Mouse (Mus musculus): ENCODE data around the gene Mlycd. TPM values are rescaled to one million over a fixed set of nuclear protein-coding genes. Genes with fewer than 3 reads are reported as not detected.

Gene Mlycd
- polyA plus RNA-seq, 1 experiment from 2014 or later: 9.4 TPM

- no peak overlapping the region for H3K27ac ChIP-seq
- no peaks in the 10 kb centered on the region for H3K36me3 ChIP-seq (ENCODE audit: inconsistent target)
- H3K79me2 ChIP-seq (ENCODE audit: inconsistent target): peaks cover 5% of the 10 kb centered on the region
- no peak overlapping the region for H3K4me3 ChIP-seq (ENCODE audit: inconsistent target)
- 86% methylated on average over 3 of the region's 3 CpGs for WGBS (ENCODE audit: missing documents)
Observed at GRCm38 (mm10) chr8:119432372-119432771, 37.7 kb downstream of the Mlycd start.

- Histone ChIP-seq H3K4me3 (ENCODE audit: inconsistent target) (no peak within 1 kb of the TSS), H3K79me2 (ENCODE audit: inconsistent target) (peaks cover 18% of the 10 kb centered on the region), H3K36me3 (ENCODE audit: inconsistent target) (no peaks in the 10 kb centered on the region), H3K27ac (no peak within 1 kb of the TSS)
- WGBS (ENCODE audit: missing documents): 97% methylated on average over 13 of the region's 13 CpGs
Observed at GRCm38 (mm10) chr8:119433582-119434174, 39.0 kb downstream of the Mlycd start, which contains the start of gene Osgin1. Osgin1 (plus strand) TSS chr8:119434124.

GRCm38 (mm10) chr8:119434569-119434968 is 39.9 kb downstream of the Mlycd start:
- WGBS (ENCODE audit: missing documents): 97% methylated on average over 6 of the region's 6 CpGs
- Histone ChIP-seq H3K36me3 (ENCODE audit: inconsistent target) (no peaks in the 10 kb centered on the region), H3K79me2 (ENCODE audit: inconsistent target) (peaks cover 27% of the 10 kb centered on the region), H3K4me3 (ENCODE audit: inconsistent target) (no peak overlapping the region), H3K27ac (no peak overlapping the region)

GRCm38 (mm10) chr8:119435527-119435926 is 40.8 kb downstream of the Mlycd start:
- 90% methylated on average over 7 of the region's 7 CpGs for WGBS (ENCODE audit: missing documents)
- H3K36me3 ChIP-seq (ENCODE audit: inconsistent target): no peaks in the 10 kb centered on the region
- no peak overlapping the region for H3K4me3 ChIP-seq (ENCODE audit: inconsistent target)
- peak overlapping the region; percentile 88; the same call in 1 of the 2 replicates for H3K27ac ChIP-seq
- H3K79me2 ChIP-seq (ENCODE audit: inconsistent target): peaks cover 27% of the 10 kb centered on the region

DNA sequence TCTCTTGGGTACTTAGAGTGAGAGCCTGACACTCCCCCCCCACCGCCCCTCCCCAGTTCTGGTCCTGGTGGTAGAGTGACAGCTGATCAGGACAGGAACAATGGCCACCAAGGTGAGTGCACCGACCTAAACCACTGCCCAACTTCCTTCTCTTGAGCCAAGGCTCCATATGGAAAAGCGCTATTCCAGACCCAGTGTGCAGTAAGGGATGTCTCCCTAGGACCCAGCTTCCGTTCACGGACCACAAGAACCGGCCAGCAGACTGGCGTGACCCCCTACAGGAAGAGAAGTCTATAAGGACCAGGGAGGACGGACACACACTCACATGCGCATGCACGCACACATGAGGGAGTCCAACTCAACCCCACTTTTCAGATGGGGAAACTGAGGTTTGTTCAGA is 41.7 kb downstream of the Mlycd start:
- Histone ChIP-seq H3K4me3 (ENCODE audit: inconsistent target) (no peak overlapping the region; the same call in 1 of the 2 replicates), H3K36me3 (ENCODE audit: inconsistent target) (no peaks in the 10 kb centered on the region), H3K79me2 (ENCODE audit: inconsistent target) (peaks cover 27% of the 10 kb centered on the region), H3K27ac (peak overlapping the region; percentile 88)
- 55% methylated on average over 10 of the region's 10 CpGs for WGBS (ENCODE audit: missing documents)

DNA sequence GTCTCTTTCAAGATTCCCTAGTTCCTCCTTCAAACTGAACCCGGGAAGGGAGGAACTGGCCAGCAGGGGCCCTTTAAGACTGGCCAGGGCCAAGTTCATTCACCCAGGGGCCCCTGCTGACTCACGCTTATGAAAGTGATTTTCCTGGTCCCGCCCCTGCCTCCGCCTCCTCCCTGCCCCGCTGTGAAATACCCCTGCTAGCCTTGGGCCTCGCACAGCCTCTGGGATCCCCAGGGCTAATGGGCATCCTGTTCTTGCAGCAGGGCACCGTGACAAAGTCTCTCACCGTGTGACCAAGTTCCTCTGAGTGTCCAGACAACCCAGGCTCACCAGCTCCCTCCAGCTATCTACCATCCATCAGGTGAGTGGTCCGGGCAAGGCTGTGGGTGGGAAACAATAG is 42.3 kb downstream of the Mlycd start:
- H3K4me3 ChIP-seq (ENCODE audit: inconsistent target): peak overlapping the region; percentile 69
- under 1% methylated on average over 9 of the region's 9 CpGs for WGBS (ENCODE audit: missing documents)
- peaks cover 27% of the 10 kb centered on the region for H3K79me2 ChIP-seq (ENCODE audit: inconsistent target)
- peak overlapping the region; percentile 88 for H3K27ac ChIP-seq
- no peaks in the 10 kb centered on the region for H3K36me3 ChIP-seq (ENCODE audit: inconsistent target)

GRCm38 (mm10) chr8:119437506-119437905 is 42.8 kb downstream of the Mlycd start:
- WGBS (ENCODE audit: missing documents): 30% methylated on average over 11 of the region's 11 CpGs
- peak overlapping the region; percentile 88 for H3K27ac ChIP-seq
- H3K4me3 ChIP-seq (ENCODE audit: inconsistent target): peak overlapping the region; percentile 69
- H3K36me3 ChIP-seq (ENCODE audit: inconsistent target): peaks cover under 1% of the 10 kb centered on the region
- peaks cover 27% of the 10 kb centered on the region for H3K79me2 ChIP-seq (ENCODE audit: inconsistent target)

DNA sequence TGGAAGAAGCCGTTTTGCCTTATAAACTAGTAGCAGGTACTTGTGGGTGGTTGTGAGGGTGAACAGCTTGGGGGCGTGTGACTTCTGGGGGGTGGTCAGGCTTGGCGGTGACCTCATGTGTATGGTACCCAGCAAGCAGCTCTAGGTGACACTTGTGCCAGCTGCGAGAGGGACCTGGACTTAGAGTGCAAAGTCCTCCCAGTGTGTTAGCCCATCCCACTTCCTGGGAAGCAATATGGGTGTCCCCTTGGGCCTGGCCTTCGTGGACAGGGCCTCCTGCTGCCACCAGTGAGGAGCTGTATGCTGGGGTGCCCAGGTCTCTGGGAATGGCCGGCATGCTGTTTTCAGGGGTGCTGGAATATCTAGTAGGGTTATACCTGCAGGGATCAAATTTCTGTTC is 44.2 kb downstream of the Mlycd start:
- Histone ChIP-seq H3K36me3 (ENCODE audit: inconsistent target) (peaks cover 14% of the 10 kb centered on the region), H3K4me3 (ENCODE audit: inconsistent target) (no peak overlapping the region), H3K79me2 (ENCODE audit: inconsistent target) (peaks cover 27% of the 10 kb centered on the region), H3K27ac (no peak overlapping the region)
- WGBS (ENCODE audit: missing documents): 80% methylated on average over 6 of the region's 6 CpGs

DNA sequence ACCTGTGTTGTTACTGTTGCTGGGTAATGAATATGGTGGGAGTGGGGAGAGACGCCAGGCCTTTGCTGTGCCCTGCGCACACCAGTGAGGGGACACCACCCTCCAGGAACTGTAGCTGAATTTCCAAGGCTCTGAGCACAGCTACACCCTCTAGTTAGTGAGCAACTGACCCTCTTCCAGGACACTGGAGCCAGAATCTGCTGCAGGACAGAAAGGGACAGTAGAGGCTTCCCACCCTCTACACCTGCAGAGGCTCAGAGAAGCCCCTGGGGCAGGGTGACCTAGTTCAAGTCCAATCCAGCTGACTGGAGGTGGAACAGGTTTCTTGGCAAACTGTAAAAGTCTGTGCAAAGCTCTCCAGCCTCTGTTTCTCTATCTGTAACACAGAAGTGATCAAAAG is 44.7 kb downstream of the Mlycd start:
- Histone ChIP-seq H3K27ac (no peak overlapping the region), H3K36me3 (ENCODE audit: inconsistent target) (peaks cover 20% of the 10 kb centered on the region), H3K4me3 (ENCODE audit: inconsistent target) (no peak overlapping the region), H3K79me2 (ENCODE audit: inconsistent target) (peaks cover 27% of the 10 kb centered on the region)
- 100% methylated on average over 2 of the region's 2 CpGs for WGBS (ENCODE audit: missing documents)

DNA sequence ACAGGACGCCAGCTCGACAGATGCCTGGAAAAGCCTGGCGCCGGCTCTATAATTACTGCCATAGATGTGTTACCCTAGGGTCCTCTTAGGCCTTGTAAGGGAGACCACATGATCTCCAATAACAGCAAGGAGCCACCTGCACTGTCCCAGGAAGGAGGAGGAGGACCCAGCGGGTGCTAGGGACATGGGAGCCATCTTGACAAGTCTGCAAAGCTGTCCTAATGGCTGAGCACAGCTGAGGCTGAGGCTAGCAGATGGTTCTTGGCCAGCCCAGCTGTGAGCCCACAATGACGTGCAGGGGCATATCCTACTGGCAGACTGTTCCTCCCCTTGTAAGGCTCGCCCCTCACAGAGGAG is 45.2 kb downstream of the Mlycd start:
- Histone ChIP-seq H3K36me3 (ENCODE audit: inconsistent target) (peaks cover 24% of the 10 kb centered on the region), H3K4me3 (ENCODE audit: inconsistent target) (no peak overlapping the region), H3K27ac (peak overlapping the region; percentile 8; the same call in 1 of the 2 replicates), H3K79me2 (ENCODE audit: inconsistent target) (peaks cover 27% of the 10 kb centered on the region)
- WGBS (ENCODE audit: missing documents): 93% methylated on average over 7 of the region's 7 CpGs

- H3K79me2 ChIP-seq (ENCODE audit: inconsistent target): peaks cover 27% of the 10 kb centered on the region
- 35% methylated on average over 16 of the region's 16 CpGs for WGBS (ENCODE audit: missing documents)
Observed at GRCm38 (mm10) chr8:119440250-119440951, 45.7 kb downstream of the Mlycd start.

GRCm38 (mm10) chr8:119440952-119441270 is 46.2 kb downstream of the Mlycd start:
- Histone ChIP-seq H3K4me3 (ENCODE audit: inconsistent target) (no peak overlapping the region), H3K79me2 (ENCODE audit: inconsistent target) (peaks cover 27% of the 10 kb centered on the region), H3K36me3 (ENCODE audit: inconsistent target) (peaks cover 35% of the 10 kb centered on the region), H3K27ac (0 out of 2 replicates have a peak overlapping the region, but pooled peaks have one; percentile 8)
- WGBS (ENCODE audit: missing documents): 62% methylated on average over 1 of the region's 1 CpGs

More at GRCm38 (mm10) chr8:119440250-119440951, 45.7 kb downstream of the Mlycd start:
- Histone ChIP-seq H3K27ac (peak overlapping the region; percentile 8; the same call in 1 of the 2 replicates), H3K4me3 (ENCODE audit: inconsistent target) (no peak overlapping the region), H3K36me3 (ENCODE audit: inconsistent target) (peaks cover 30% of the 10 kb centered on the region)

- no peak overlapping the region for H3K27ac ChIP-seq
Observed at GRCm38 (mm10) chr8:119442013-119442412, 47.3 kb downstream of the Mlycd start.

DNA sequence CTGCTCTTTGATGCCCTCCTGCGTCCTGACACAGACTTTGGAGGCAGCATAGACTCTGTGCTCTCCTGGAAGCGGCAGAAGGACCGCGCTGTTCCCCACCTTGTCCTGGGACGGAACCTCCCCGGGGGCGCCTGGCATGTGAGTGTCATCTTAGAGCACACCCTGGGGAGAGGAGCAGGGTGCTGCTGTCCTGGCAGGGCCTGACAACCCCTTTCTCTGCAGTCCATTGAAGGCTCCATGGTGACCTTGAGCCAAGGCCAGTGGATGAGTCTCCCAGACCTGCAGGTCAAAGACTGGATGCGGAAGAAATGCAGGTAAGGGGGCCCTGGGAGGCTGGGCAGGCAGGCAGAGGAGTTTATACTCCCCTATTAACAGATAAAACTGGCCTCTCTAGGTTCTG is 48.3 kb downstream of the Mlycd start:
- Histone ChIP-seq H3K36me3 (ENCODE audit: inconsistent target) (peaks cover 36% of the 10 kb centered on the region), H3K4me3 (ENCODE audit: inconsistent target) (no peak overlapping the region)
- WGBS (ENCODE audit: missing documents): 94% methylated on average over 8 of the region's 8 CpGs

More at GRCm38 (mm10) chr8:119442013-119442412, 47.3 kb downstream of the Mlycd start:
- H3K36me3 ChIP-seq (ENCODE audit: inconsistent target): peaks cover 36% of the 10 kb centered on the region
- peaks cover 26% of the 10 kb centered on the region for H3K79me2 ChIP-seq (ENCODE audit: inconsistent target)
- no peak overlapping the region for H3K4me3 ChIP-seq (ENCODE audit: inconsistent target)
- WGBS (ENCODE audit: missing documents): 30% methylated on average over 5 of the region's 5 CpGs

DNA sequence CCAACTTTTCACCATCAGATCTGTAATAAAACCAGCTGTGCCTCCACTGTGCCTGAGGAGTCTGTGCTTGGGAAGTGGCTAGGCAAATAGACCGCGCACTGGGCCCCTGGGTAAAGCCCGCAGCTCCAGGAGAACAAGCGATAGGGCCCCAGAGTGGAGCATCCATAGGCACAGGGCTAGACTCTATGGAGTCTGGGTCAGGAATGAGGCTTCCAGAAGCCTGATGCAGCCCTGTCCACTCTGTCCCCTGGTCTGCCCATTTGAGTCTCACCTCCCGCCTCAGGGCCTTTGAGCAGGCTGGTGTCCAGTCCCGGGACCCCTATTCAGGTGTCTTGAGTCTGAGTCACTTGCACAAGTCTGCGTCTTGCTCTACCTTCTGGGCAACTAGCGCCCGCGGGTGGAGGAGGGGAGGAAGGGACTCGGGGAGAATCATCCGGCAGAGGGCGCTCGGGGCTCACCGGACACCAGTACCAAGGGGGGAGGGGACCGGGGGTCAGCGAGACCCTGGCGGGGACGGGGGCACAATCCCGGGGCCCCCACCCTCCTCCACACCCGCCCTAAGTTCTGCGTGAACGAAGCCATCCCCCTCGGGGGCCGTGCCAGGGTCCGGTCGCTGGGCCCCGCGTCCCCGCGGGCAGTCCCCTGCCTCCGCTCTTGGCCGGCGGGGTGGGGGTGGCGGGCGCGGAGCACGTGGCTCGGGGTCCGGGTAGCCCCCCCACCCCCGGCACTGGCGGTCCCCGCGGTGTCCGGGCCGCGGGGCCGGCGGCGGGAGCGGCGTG is 51.7 kb downstream of the Mlycd start, which contains the start of gene Necab2:
Gene Necab2 (plus strand): TSS at position 509 of the 779 bp plus-strand sequence.
- Histone ChIP-seq H3K79me2 (ENCODE audit: inconsistent target) (no peaks in the 10 kb centered on the region), H3K36me3 (ENCODE audit: inconsistent target) (peaks cover 36% of the 10 kb centered on the region), H3K4me3 (ENCODE audit: inconsistent target) (no peak within 1 kb of the TSS), H3K27ac (no peak within 1 kb of the TSS)
- WGBS (ENCODE audit: missing documents): 13% methylated on average over 25 of the region's 52 CpGs

More for the DNA sequence above, 48.3 kb downstream of the Mlycd start:
- H3K27ac ChIP-seq: no peak overlapping the region
- H3K79me2 ChIP-seq (ENCODE audit: inconsistent target): peaks cover 16% of the 10 kb centered on the region
